Mouse (Mus musculus) lung, embryonic 16.5 days (tissue): ENCODE measurements around the gene Napb. TPM values are rescaled to one million over a fixed set of nuclear protein-coding genes. Genes with fewer than 3 reads are reported as not detected.

Experiments
- polyA plus RNA-seq: library from polyadenylated mRNA; unstranded; fragments of >200 nt; fragmentation: Nextera tagmentation; extraction: Ambion mirVana; gene quantifications from 2 replicates; pipeline ENCODE4 v1.2.1, GENCODE M21; 2015

The Napb gene
- polyA plus RNA-seq, 1 experiment from 2014 or later = 2.5 TPM

Other genes with a start within 250 kb of the Napb start
- 80.3 and 88.7 TPM in 2 replicates for gene Nxt1, start 59.9 kb downstream of the Napb start, polyA plus RNA-seq
- gene Gzf1, start 51.4 kb downstream of the Napb start, polyA plus RNA-seq = 21.6 and 22.6 TPM in 2 replicates
- gene Cstl1, start 17.9 kb upstream of the Napb start, polyA plus RNA-seq = not detected in 2 replicates
- not detected in 2 replicates for gene Cst11, start 39.0 kb upstream of the Napb start, polyA plus RNA-seq
- gene 8030411F24Rik, start 49.5 kb upstream of the Napb start, polyA plus RNA-seq = not detected in 2 replicates
- not detected in 2 replicates for gene Cst12, start 56.9 kb upstream of the Napb start, polyA plus RNA-seq
- not detected in 2 replicates for gene Cst8, start 66.3 kb upstream of the Napb start, polyA plus RNA-seq
- not detected in 2 replicates for gene Cst13, start 87.6 kb upstream of the Napb start, polyA plus RNA-seq
- 0.24 TPM in 1 of 2 replicates, not detected in the other for gene Cst9, start 102.7 kb upstream of the Napb start, polyA plus RNA-seq
- gene 9230104L09Rik, start 132.6 kb upstream of the Napb start, polyA plus RNA-seq = not detected in 2 replicates
- gene Cst3, start 143.2 kb upstream of the Napb start, polyA plus RNA-seq = 551 and 603 TPM in 2 replicates